Mouse (Mus musculus): ENCODE data around the gene Gm9833. TPM values are rescaled to one million over a fixed set of nuclear protein-coding genes. Genes with fewer than 3 reads are reported as not detected.
"Not testable (repeated sequence)": the region's sequence is repeated elsewhere in the genome, so short reads cannot be mapped to it uniquely, and the experiment has no call there.

The Gm9833 gene
- 10 to 100 TPM in 1 of 2 experiments, 1 to 10 TPM in 1; 9.9 to 10.9 TPM for total RNA-seq (2021)
- long read RNA-seq: 0 reads

- DNase-seq (ENCODE audit: low spot score in 2 of 2): not testable (repeated sequence)
These were observed at the start of gene Gm9833 for GRCm38 (mm10) chr3:10087994-10088393. TSS of gene Gm9833 (plus strand) at chr3:10088110.

- DNase-seq (ENCODE audit: low spot score in 2 of 2): no peak
These were observed 17.8 kb upstream of the Gm9833 start for GRCm38 (mm10) chr3:10070070-10070469.

GRCm38 (mm10) chr3:10075826-10076225, 12.1 kb upstream of the Gm9833 start:
- no peak for DNase-seq (ENCODE audit: low spot score in 2 of 2)

- no peak for DNase-seq (ENCODE audit: low spot score in 2 of 2)
These were observed 10.6 kb upstream of the Gm9833 start for GRCm38 (mm10) chr3:10077096-10077841.

GRCm38 (mm10) chr3:10078113-10078512, 9.8 kb upstream of the Gm9833 start:
- no peak for DNase-seq (ENCODE audit: low spot score in 2 of 2)

DNA sequence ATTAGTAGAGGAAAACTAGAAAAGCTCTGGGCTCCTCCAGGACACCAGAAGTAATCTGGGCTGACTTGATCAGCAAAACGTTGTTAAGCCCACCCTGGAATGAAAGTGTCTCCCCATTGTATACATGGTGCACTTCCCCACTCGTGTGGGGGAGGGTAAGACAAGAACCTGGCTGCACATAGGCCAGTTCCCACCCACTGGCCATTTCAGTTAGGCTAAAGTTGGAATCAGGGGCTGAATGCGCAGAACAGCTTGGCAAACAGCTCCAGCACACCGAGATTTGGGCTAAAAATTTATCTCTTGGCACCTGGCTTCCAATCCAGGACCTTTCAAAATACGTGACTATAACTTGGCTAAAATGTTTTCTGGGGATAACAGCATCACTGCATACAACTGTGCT, 6.6 kb upstream of the Gm9833 start:
- DNase-seq (ENCODE audit: low spot score in 2 of 2): no peak

GRCm38 (mm10) chr3:10081911-10082541, 5.9 kb upstream of the Gm9833 start:
- peak in 1 of 2 experiments; percentile 46 for DNase-seq (ENCODE audit: low spot score in 2 of 2)

DNA sequence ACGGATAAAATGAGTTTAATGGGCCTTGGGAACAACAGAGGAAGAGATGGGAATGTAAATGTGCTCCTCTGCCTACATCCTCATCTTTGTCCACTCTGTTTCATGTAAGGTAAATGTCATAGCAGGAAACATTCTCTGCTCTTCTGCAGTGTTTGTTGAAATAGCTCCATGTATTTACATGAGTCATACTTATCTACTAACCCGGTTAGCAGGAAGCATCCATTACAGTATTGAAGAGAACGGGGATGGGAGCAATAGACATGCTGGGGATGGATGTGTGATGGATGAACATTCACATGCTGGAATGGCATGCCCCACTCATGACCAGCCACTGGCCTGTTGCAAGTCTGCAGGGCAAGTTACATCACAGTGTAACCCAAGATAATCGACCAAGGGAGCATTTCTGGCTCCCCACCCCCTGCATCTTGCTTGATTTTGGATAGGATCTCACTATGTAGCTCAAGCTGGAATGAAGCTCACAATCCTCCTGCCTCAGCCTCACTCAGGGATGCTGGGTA, 5.3 kb upstream of the Gm9833 start:
- no peak for DNase-seq (ENCODE audit: low spot score in 2 of 2)

DNA sequence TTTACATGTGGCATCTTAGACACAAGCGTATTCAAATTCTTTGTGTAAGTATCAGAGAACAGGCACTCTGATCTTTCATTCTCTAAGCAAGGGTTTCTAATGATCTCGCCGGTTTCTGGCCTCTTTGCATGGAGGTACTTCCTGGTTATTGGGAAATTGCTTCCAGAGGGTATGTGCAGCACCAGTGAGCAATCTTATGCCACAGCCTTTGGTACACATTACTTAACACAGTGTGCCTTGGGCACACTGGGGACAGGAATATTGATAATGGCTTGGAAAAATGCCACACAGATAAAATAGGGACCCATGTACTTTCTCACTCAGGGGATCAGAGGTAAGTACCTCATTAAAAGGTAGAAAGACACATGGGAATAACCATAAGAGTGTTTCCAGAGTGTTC, 3.8 kb upstream of the Gm9833 start:
- no peak for DNase-seq (ENCODE audit: low spot score in 2 of 2)

DNA sequence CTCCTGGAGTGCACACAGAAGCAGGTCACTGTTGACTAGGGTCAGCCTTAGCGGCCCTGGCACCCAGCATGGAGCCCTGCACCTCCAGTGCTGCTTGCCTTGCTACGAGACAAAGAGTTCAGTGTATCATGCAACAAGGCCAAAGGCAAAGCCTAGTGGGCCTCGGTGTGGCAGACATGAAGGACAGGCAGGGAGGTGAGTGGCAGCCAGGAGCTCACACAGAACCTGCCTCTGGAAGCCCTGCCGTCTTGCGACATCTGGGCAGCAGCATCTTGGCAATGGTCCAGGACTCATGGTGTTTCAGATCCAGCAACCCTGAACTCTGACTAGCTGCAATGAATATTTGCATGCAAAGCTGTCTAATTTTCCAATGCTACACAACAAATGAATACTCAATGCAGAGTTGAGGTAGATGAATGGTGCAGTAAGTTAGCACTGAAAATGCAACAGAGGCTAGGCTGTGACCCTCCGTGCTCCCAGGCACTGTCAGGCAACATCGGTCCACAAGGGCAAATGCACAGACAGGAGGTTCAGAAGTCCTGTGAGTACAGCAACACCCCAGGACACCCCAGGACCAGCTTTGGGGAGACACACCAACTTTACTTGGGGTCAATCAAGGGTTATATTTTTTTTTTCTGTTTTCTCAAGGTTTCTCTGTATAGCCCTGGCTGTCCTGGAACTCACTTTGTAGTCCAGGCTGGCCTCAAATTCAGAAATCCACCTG, 2.4 kb upstream of the Gm9833 start:
- no peak for DNase-seq (ENCODE audit: low spot score in 2 of 2)

DNA sequence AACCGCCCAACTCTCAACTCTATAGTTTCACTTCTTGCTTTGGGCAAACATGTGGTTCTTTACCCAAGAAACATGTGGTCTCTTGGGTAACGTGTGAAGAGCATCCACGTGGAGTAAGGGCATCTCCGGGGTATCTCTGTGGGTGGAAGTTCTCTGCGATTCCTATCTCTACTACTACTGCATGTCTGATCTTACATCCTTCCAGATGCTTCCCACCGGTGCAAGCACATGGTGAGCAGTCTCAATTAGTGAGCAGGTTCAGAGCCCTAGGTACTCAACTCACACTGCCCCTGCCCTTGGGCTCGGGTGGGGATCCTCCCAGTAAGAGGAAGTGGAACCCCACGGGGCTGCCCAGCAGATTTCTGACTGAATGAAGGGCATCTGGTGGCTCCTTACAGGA, 399 bp upstream of the Gm9833 start:
- no peak for DNase-seq (ENCODE audit: low spot score in 2 of 2)

DNA sequence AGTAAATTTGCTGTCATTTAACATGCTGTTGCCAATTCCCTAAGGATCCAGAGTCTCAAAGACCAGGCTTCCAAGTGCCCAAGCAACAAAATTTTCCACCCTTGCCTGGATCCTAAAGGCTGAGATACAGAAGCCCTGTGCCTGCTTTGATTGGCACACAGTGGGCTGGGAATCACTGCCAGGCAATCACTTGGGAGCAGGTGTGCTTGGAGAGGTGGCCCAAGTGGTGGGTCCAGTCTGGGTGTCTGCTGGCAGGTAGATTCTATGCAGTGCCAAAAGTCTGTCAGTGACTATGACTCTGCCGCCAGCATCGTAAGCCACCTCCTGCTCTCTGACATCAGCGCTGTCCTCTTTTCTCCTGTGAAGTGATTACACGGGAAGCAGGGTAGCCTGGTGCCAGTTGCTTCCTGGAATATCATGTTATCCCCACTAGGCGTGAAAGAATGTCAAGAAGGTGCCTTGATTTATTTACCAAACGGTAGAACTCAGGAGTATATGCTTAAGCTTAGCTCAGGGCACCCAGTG, 3.8 kb downstream of the Gm9833 start:
- DNase-seq (ENCODE audit: low spot score in 2 of 2): no peak

DNA sequence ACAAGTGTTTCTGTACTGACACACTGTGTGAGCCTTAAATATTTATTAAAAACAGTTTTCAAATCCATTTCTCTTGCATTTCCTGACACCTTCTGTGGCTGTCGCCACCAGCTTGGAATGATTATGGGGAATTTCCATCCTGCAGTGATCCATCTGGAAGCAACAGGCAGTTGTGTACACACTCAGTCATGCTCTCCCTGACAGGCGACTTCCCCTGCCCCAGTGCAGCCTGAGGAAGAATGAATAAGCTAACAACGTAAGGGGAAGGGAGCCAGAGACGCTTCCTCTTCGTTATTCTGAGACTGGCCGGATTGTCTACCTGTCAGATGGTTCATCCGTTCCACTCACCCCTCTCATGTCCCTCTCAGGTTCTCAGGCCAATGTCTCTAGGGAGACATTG, 4.6 kb downstream of the Gm9833 start:
- no peak for DNase-seq (ENCODE audit: low spot score in 2 of 2)

- no peak for DNase-seq (ENCODE audit: low spot score in 2 of 2)
These were observed 5.0 kb downstream of the Gm9833 start for GRCm38 (mm10) chr3:10092914-10093313.

- DNase-seq (ENCODE audit: low spot score in 2 of 2): no peak
These were observed 7.2 kb downstream of the Gm9833 start for GRCm38 (mm10) chr3:10095076-10095622.

DNA sequence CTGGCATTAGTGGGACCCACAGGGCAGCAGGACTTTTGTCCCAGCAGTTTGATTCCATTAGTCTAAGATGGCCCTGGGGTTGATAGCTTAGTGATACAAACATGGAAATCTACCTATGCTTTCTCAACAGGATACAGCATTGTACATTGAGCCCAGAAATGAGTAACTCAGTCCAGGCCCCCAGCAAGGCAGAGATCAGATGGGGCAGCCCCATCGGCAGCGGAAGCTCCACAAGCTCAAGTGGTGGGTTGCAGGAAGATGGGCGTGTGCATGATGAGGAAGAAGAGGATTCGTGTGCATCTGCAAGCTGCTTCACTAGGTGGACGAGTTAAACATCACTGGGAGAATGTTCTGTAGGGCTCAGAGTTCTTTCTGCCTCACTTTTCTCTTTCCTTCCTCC, 11.8 kb downstream of the Gm9833 start:
- DNase-seq (ENCODE audit: low spot score in 2 of 2): no peak

- DNase-seq (ENCODE audit: low spot score in 2 of 2): no peak
These were observed 23.7 kb downstream of the Gm9833 start for GRCm38 (mm10) chr3:10111570-10111969.

GRCm38 (mm10) chr3:10112196-10112595, 24.3 kb downstream of the Gm9833 start:
- no peak for DNase-seq (ENCODE audit: low spot score in 2 of 2)

DNA sequence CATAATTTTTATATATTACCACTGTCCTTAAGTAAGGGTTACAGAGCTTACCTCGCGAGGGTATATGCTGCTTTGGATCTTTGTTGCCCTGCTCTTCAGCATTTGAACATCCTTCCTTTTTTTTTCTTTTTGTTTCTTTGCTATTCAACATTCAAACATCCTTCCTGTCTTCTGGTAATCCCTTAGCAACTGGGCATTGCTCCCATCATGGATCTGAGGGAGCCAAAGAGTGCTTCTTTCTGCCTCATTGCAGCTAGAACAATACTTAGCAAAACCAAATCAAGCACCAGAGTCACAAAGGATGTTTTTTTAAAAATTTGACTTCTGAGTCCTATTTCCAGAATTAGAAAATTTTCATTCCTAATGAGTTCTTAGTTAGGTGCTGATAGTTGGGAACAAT, 24.8 kb downstream of the Gm9833 start:
- no peak for DNase-seq (ENCODE audit: low spot score in 2 of 2)

DNA sequence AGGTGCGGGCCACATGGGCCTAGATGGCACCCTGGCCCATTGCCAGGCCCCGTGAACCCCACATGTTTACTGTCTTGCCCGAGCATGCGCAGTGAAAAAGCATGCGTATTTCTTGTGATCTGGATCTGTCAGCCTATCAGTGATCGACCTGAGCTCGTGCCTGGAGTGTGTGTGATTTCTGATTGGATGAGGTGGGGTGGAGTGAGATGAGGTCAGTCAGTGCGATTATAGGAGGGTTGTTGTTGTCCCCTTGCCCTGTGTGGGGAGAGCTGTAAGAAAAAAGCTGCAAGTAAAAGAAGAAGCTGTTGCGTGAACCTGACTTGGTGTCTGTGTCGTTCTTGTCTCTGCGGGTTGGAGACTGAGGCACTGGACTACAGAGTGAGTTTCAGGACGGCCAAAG, 28.6 kb downstream of the Gm9833 start:
- no peak for DNase-seq (ENCODE audit: low spot score in 2 of 2)

DNA sequence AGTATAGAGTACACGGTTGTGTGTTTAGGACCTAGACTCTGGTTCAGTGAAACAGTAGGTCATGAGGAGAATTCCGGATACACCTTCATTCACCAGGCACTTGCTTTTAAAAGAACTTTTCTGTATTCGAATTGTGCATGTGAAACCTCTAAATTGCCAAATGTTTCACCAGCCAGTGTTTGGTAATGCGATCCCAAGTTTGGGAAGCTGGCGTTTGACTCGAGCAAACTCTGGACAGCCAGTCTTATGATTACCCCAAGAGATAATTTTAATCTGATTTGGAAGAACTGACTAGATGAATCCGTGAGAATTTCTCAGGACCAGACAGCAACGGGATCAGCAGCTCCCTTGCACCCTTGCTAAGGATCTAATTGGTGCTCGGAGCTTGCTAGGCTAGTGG, 33.3 kb downstream of the Gm9833 start:
- DNase-seq (ENCODE audit: low spot score in 2 of 2): no peak
